Mouse (Mus musculus) embryonic facial prominence, embryonic 14.5 days (tissue): ENCODE measurements at regions not wholly inside any gene's neighbourhood (a gene's known extent, or its start where the extent isn't known, plus 50 kb on each side); places are given as distances from the start of the nearest gene placed in this dataset.

ENCODE experiments used
- ATAC-seq: fragments of 200-750 bp; cut with Nextera tagmentation; 2 replicates; pipeline ENCODE4 v1.8.0; 2017; ENCODE audit warnings: low read depth, moderate number of reproducible peaks, moderate TSS enrichment
- DNase-seq: peaks from one replicate; pipeline ENCODE4 v3.0.0-alpha.2; 2015; ENCODE audit warnings: low spot score
- H3K27ac ChIP-seq: fragments of 300-500 bp; sonication (generic); replicated peaks from 2 replicates; pipeline ENCODE4 v1.5.1; 2014; ENCODE audit warnings: low read depth, mild to moderate bottlenecking, low read length, moderate library complexity
- H3K27me3 ChIP-seq: fragments of 300-500 bp; sonication (generic); replicated peaks from 2 replicates; pipeline ENCODE4 v1.6.1; 2014; ENCODE audit warnings: low read length; ENCODE audit not compliant: control insufficient read depth, insufficient read depth
- H3K36me3 ChIP-seq: fragments of 300-500 bp; sonication (generic); 2 replicates; pipeline ENCODE4 v1.6.1; 2014; ENCODE audit warnings: low read length, mixed read lengths; ENCODE audit not compliant: control insufficient read depth, insufficient read depth
- H3K4me1 ChIP-seq: fragments of 300-500 bp; sonication (generic); 2 replicates; pipeline ENCODE4 v1.6.1; 2014; ENCODE audit warnings: antibody characterized with exemption, low read length; ENCODE audit not compliant: control insufficient read depth, insufficient read depth
- H3K4me2 ChIP-seq: fragments of 300-500 bp; sonication (generic); 2 replicates; pipeline ENCODE4 v1.6.1; 2014; ENCODE audit warnings: low read depth, mild to moderate bottlenecking, low read length, moderate library complexity, mixed read lengths
- H3K4me3 ChIP-seq: fragments of 300-500 bp; sonication (generic); 2 replicates; pipeline ENCODE4 v1.5.1; 2014; ENCODE audit warnings: low read depth, mild to moderate bottlenecking, low read length
- H3K9ac ChIP-seq: fragments of 300-500 bp; sonication (generic); 2 replicates; pipeline ENCODE4 v1.6.1; 2014; ENCODE audit warnings: low read depth, mild to moderate bottlenecking, low read length, moderate library complexity, mixed read lengths
- H3K9me3 ChIP-seq: fragments of 300-500 bp; sonication (generic); 2 replicates; pipeline ENCODE4 v1.6.1; 2016; ENCODE audit warnings: low read length; ENCODE audit not compliant: control insufficient read depth
- WGBS: fragments of 180-500 bp; shearing (Covaris S2); extraction: QIAGEN DNeasy Blood & Tissue Kit; methylation state at CpG from one replicate; pipeline ENCODE4 v1.1.7; 2014; 5-methylcytosine and 5-hydroxymethylcytosine counted together

DNA sequence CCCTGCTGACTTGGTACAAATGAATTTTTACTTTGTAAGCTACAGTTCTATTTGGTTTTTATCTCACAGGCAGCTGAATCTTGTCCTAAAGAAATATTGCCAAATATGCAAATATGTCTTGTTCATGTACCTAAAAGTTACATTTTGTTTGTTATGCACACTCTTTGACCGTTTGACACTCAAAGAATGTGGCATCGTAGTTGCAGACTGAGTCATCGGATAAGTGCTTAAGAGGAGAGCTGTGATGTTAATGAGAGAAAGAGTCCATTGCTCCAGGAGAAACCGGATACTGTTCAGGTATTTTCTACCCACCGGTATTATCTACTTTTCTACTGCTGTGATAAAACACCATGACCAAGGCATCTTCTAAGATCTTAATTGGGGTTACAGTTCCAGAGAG lies 50.3 kb upstream of the Rasl11b start:
- Histone ChIP-seq H3K36me3 (no peaks in the 10 kb centered on the region), H3K4me2 (no peak overlapping the region), H3K4me3 (no peak overlapping the region), H3K4me1 (no peaks in the 10 kb centered on the region), H3K27ac (no peak overlapping the region), H3K9me3 (no peaks in the 10 kb centered on the region), H3K27me3 (no peaks in the 10 kb centered on the region), H3K9ac (no peak overlapping the region)
- 70% methylated on average over 5 of the region's 5 CpGs for WGBS
- no peak for DNase-seq
- no peak for ATAC-seq
